Mouse (Mus musculus): Measurements from ENCODE around the gene Sept1. TPM values are rescaled to one million over a fixed set of nuclear protein-coding genes. Genes with fewer than 3 reads are reported as not detected.

Gene Sept1
- polyA plus RNA-seq (2016; fragmentation: Nextera tagmentation; extraction: Ambion mirVana) = 38.6 and 41.1 TPM in 2 replicates

DNA sequence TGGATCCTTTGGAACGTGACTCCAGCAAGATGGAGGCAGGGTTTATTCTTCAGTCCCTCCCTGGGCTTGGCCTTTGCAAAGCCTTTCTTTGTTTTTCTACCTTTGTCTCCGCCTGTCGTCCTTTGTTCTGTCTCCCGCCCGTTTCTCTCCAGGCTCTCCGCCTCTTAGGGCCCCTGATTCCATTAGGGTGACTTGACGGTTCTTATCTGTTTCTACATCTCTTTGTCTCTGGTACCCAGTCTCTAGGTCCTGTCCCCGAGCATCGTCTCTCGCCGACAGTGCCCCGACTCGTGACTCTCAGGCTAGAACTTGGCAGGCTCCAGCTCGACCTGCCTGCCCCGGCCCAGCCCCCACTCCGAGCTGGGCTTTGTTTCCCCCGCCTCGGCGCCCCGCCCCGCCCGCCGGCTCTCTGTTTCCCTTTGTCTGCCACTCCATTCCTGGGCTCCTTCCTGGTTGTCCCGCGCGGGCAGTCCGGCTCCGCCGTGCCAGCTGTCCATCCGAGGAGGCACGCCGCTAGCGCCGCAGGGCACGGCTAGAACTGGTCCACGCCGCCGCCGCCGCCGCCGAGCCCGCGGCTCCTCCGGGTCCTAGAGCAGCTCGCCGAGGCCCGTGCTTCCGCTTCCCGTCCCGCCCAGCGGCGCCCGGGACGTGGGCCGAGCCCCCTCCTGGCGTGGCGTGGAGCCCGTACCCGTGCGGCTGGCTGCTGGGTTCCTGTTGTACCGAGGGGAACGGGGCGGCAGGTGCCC is at the start of gene Sept1, which contains the start of gene Zfp553:
Gene Sept1, minus strand, starts transcription at position 509 of the 746 bp plus-strand sequence.
Gene Zfp553, plus strand, starts transcription at position 440 of the 746 bp plus-strand sequence.
- ATAC-seq (ENCODE audit: low FRiP score, low read depth) = peak; percentile 91
- Histone ChIP-seq H3K9ac (replicated peaks) (peak within 1 kb of the TSS; percentile 94), H3K4me3 (peak within 1 kb of the TSS; percentile 91), H3K4me2 (replicated peaks) (peak within 1 kb of the TSS; percentile 84), H3K27ac (replicated peaks) (peak within 1 kb of the TSS; percentile 100), H3K4me1 (peaks cover 31% of the 10 kb centered on the region), H3K36me3 (peaks cover 51% of the 10 kb centered on the region), H3K27me3 (no peaks in the 10 kb centered on the region), H3K9me3 (no peaks in the 10 kb centered on the region)
- WGBS = under 1% methylated on average over 64 of the region's 64 CpGs

DNA sequence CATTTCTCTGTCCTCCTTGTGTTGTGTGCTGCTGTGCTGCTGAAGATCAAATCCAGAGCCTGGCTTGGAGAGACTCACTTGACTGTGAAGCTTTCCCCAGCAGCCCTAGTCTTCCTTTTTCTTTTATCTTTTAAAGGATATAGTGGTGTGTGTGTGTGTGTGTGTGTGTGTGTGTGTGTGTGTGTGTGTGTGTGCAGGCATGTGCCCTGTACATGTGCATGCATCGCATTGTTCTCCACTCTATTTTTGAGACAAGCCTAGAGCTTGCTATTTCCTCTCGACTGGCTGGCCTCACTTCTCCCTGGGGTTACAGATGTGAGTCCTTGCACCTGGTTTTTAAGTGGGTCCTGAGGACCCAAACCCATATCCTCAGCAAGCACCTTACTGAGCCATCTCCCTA is 49.3 kb upstream of the Sept1 start:
- no peak for ATAC-seq (ENCODE audit: low FRiP score, low read depth)
- Histone ChIP-seq H3K4me1 (no peaks in the 10 kb centered on the region; the same call in 1 of the 2 replicates), H3K27me3 (no peaks in the 10 kb centered on the region), H3K9me3 (peaks cover 6% of the 10 kb centered on the region), H3K36me3 (no peaks in the 10 kb centered on the region), H3K27ac (replicated peaks) (no peak overlapping the region), H3K4me2 (replicated peaks) (no peak overlapping the region), H3K4me3 (no peak overlapping the region), H3K9ac (replicated peaks) (no peak overlapping the region)
- 84% methylated on average over 2 of the region's 2 CpGs for WGBS

DNA sequence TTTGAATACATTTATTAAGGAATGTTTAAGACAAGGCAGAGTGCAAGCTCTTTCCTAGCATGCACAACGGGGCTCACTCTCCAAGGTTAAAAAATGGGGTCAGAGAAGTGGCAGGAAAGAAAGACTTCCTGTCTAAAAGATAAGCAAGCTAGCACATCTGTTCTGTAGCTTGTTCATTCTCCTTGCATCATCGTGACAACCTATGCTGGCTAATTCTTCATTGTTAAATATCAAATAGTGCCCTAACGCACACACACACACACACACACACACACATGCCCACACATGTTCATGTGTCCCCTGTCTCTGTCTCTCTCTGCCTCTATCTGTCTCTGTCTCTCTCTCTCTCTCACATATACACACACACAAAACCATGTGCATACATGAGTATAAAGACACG is 48.2 kb upstream of the Sept1 start:
- 79% methylated on average over 4 of the region's 4 CpGs for WGBS
- H3K4me2 ChIP-seq (replicated peaks) = no peak overlapping the region
- H3K27me3 ChIP-seq = no peaks in the 10 kb centered on the region
- no peak overlapping the region for H3K4me3 ChIP-seq
- no peak overlapping the region for H3K9ac ChIP-seq (replicated peaks)
- no peak for ATAC-seq (ENCODE audit: low FRiP score, low read depth)
- H3K36me3 ChIP-seq = no peaks in the 10 kb centered on the region
- H3K27ac ChIP-seq (replicated peaks) = no peak overlapping the region
- no peaks in the 10 kb centered on the region for H3K9me3 ChIP-seq
- no peaks in the 10 kb centered on the region; the same call in 1 of the 2 replicates for H3K4me1 ChIP-seq

DNA sequence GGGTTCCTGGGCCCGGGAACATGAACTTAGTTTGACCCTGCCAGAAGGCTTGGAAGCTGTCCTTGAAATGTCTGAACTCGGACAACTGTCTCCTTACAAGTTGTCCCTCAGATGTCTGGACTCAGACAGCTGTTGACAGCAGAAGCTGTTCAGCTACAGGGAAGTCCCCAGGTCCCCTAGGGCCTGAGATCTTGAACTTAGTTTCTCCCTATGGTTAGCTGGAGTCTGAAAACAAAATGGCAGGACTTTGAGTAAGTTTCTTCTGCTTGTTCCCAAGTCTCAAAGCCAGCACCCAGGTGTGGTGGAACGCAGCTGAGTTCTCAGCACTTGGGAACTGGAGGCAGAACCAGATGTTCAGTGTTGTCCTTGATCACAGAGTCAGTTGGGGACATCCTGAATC is 47.2 kb upstream of the Sept1 start:
- no peaks in the 10 kb centered on the region for H3K36me3 ChIP-seq
- H3K4me2 ChIP-seq (replicated peaks) = no peak overlapping the region
- H3K27ac ChIP-seq (replicated peaks) = no peak overlapping the region
- H3K4me1 ChIP-seq = no peaks in the 10 kb centered on the region; the same call in 1 of the 2 replicates
- H3K9ac ChIP-seq (replicated peaks) = no peak overlapping the region
- H3K9me3 ChIP-seq = no peaks in the 10 kb centered on the region
- H3K27me3 ChIP-seq = no peaks in the 10 kb centered on the region
- ATAC-seq (ENCODE audit: low FRiP score, low read depth) = no peak
- 84% methylated on average over 3 of the region's 3 CpGs for WGBS
- H3K4me3 ChIP-seq = no peak overlapping the region

DNA sequence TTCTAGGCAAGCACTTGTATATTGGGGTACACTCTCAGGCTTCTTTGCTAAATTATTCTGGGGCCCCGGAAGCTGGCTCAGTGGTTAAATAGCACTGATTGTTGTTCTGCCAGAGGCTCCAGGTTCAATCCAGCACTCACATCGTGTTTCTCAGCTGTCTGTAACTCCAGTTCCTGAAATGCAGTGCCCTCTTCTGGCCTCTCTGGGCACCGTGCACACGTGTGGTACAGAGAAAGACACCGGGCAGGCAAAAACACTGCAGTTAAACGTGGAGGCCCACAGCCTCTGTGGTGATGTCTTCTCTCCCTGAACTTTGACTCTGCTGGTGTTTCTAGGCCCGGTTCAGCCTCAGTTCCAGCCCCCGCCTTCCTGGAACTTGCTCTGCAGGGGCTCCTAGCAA is 45.4 kb upstream of the Sept1 start:
- Histone ChIP-seq H3K9me3 (no peaks in the 10 kb centered on the region), H3K27ac (replicated peaks) (no peak overlapping the region), H3K4me3 (no peak overlapping the region), H3K4me1 (peaks cover 6% of the 10 kb centered on the region), H3K4me2 (replicated peaks) (no peak overlapping the region), H3K36me3 (no peaks in the 10 kb centered on the region), H3K9ac (replicated peaks) (0 out of 2 replicates have a peak overlapping the region, but pooled peaks have one; percentile 15), H3K27me3 (no peaks in the 10 kb centered on the region)
- no peak for ATAC-seq (ENCODE audit: low FRiP score, low read depth)
- WGBS = 26% methylated on average over 8 of the region's 8 CpGs

DNA sequence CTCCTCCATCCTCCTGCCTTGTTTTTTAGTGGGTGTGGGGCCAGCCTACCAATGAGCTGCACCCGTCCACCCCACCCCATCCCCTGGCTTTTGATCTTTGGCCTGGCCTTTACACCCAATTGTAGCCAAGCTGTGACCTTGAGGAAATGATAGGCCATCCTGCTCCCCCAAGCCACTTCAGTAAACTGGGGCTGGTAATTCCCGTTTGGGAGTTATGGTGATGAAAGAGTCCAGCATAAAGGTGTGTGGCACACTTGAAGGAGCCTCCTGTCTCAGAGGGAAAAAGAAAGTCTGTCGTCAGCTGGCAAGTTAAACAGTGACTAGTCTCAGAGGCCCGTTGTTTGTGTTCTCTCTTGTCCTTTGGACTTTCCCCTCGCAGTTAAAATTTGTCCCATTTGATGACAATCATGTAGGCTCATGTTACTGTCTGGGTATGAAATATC is 43.6 kb upstream of the Sept1 start:
- no peak overlapping the region for H3K4me3 ChIP-seq

DNA sequence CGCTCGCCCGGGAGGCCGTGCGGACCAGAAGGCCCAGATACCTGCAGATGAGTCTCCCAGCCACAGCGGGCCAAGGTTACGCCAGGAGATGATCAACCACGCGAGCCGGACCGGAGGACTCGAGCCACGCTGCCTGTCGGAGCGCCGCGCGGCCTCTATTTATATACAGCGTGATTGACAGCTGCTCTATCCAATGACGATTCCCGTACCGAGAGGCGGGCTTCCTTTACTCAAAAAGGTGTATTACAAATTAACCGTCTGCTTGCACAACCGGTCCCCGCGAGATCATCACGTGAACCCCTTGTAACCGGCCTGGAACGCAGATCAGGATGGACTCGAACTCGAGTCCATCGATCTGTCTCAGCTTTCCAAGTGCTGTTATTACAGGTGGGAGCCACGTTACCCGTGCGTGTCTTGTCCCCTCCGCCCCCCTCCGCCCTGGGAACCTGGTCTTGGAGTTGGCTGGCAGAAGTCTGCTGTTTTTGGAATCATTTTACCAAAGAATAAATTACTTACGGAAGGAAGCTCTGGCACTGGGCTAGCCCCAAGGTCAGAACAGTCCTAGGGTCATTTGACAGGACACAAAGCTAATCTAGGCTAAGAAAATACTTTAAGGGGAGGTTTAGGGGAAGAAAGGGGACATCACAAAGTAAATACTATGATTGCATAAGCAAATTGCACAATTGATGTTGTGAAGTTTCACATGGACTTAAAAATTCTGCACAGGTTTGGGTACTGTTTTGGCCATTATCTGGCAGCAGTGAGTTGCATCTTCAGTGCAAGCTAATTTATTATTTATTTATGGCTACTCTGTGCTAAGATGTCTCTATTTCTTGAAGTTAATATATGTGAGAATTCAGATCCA is 41.2 kb upstream of the Sept1 start, which contains the start of gene Sephs2:
Gene Sephs2, minus strand, starts transcription at position 131 of the 865 bp plus-strand sequence.
- peak within 1 kb of the TSS; percentile 87 for H3K9ac ChIP-seq (replicated peaks)
- WGBS = 4% methylated on average over 39 of the region's 39 CpGs
- H3K4me1 ChIP-seq = peaks cover 17% of the 10 kb centered on the region
- H3K9me3 ChIP-seq = no peaks in the 10 kb centered on the region
- peak within 1 kb of the TSS; percentile 85 for H3K27ac ChIP-seq (replicated peaks)
- no peaks in the 10 kb centered on the region for H3K27me3 ChIP-seq
- peaks cover 13% of the 10 kb centered on the region; the same call in 1 of the 2 replicates for H3K36me3 ChIP-seq
- peak within 1 kb of the TSS; percentile 94 for H3K4me2 ChIP-seq (replicated peaks)
- ATAC-seq (ENCODE audit: low FRiP score, low read depth) = peak; percentile 85
- peak within 1 kb of the TSS; percentile 84 for H3K4me3 ChIP-seq

More for the DNA sequence above, 43.6 kb upstream of the Sept1 start:
- H3K9me3 ChIP-seq = no peaks in the 10 kb centered on the region
- WGBS = 81% methylated on average over 5 of the region's 5 CpGs
- ATAC-seq (ENCODE audit: low FRiP score, low read depth) = no peak
- 0 out of 2 replicates have a peak, but pooled peaks cover 3% of the 10 kb centered on the region for H3K36me3 ChIP-seq
- H3K27me3 ChIP-seq = no peaks in the 10 kb centered on the region
- no peak overlapping the region for H3K9ac ChIP-seq (replicated peaks)
- no peak overlapping the region for H3K4me2 ChIP-seq (replicated peaks)
- H3K27ac ChIP-seq (replicated peaks) = no peak overlapping the region
- H3K4me1 ChIP-seq = peaks cover 17% of the 10 kb centered on the region

DNA sequence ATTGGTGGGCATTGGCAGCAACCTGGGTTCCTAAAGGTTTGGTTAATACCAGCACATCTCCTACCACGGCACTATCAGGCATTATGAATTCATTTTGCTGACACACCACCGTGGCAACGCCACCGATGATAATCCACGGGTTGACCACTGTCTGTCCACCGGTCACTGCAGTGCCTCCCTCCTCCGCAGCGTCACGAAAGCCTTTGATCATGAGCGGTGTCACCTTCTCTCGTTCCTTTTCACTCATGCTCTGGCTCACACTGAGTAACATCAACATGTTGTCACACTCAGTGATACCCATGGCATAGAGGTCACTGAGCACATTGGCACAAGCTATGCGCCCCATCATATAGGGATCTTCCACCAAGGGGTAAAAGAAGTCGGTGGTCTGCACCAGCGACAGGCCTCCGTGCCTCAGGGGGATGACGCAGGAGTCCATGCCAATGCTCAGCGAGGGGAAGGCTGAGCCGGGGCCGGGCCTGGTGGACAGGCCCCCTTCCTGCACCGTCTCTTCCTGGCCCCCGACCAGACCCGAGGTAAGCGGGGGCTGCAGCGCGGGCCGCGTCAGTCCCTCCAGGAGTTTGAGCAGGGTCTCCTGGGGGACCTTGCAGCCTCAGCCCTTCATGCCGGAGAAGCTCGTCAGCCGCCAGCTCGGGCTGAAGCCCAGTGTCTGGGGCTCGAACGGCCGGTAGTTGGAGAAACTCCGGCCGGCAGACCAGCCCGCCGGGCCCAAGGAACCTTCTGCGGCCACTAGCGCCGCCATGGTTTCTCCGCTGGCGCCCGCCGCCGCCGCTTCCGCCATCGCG is 40.4 kb upstream of the Sept1 start:
- H3K9me3 ChIP-seq = 0 out of 2 replicates have a peak, but pooled peaks cover 5% of the 10 kb centered on the region
- H3K4me3 ChIP-seq = peak overlapping the region; percentile 84
- no peaks in the 10 kb centered on the region for H3K27me3 ChIP-seq
- H3K9ac ChIP-seq (replicated peaks) = peak overlapping the region; percentile 87
- H3K27ac ChIP-seq (replicated peaks) = peak overlapping the region; percentile 85
- WGBS = 15% methylated on average over 50 of the region's 50 CpGs
- peak overlapping the region; percentile 94 for H3K4me2 ChIP-seq (replicated peaks)
- H3K4me1 ChIP-seq = peaks cover 17% of the 10 kb centered on the region
- ATAC-seq (ENCODE audit: low FRiP score, low read depth) = peak; percentile 76
- peaks cover 16% of the 10 kb centered on the region for H3K36me3 ChIP-seq

DNA sequence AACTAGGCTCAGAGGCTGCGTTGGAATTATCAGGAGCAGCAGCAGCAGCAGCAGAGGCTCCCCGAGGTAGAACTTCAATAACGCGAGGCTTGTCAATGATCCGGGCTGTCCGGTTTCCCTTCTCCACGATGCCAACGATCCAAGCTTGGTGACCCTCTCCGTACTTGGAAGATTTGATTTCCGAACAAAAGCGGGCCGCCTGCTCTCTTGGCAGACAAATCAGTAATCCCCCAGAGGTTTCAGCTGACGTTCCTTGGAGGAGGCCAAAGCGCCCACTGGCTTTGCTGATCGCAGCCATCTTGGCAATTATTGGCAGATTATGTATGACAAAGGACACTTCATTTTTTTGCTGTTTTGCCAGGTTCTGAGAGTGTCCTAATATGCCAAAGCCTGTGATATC is 39.6 kb upstream of the Sept1 start:
- no peak overlapping the region for H3K9ac ChIP-seq (replicated peaks)
- H3K4me2 ChIP-seq (replicated peaks) = peak overlapping the region; percentile 94
- H3K36me3 ChIP-seq = peaks cover 16% of the 10 kb centered on the region
- H3K27me3 ChIP-seq = no peaks in the 10 kb centered on the region
- ATAC-seq (ENCODE audit: low FRiP score, low read depth) = no peak
- peaks cover 17% of the 10 kb centered on the region for H3K4me1 ChIP-seq
- H3K9me3 ChIP-seq = 0 out of 2 replicates have a peak, but pooled peaks cover 5% of the 10 kb centered on the region
- WGBS = 97% methylated on average over 15 of the region's 15 CpGs
- peak overlapping the region; percentile 84; the same call in 1 of the 2 replicates for H3K4me3 ChIP-seq
- H3K27ac ChIP-seq (replicated peaks) = no peak overlapping the region

DNA sequence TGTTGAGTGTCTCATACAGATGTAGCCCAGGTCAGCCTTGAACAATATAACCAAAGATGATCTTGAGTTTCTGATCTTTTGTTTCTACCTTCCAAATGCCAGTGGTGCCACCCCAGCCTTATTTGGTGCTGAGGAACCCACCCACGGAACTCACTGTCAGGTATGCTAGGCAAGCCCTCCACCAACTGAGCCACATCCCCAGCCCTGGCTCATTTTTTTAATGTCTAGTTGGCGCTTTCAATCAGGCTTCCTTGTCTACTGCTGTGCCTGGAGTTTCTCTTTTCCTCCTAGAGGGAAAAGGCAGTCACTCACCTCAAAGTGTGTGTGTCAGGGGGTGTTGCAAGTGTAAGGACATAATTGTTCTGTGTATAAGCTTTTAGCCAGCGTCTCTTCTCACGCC is 38.2 kb upstream of the Sept1 start:
- Histone ChIP-seq H3K4me1 (peaks cover 17% of the 10 kb centered on the region), H3K4me3 (no peak overlapping the region), H3K9me3 (0 out of 2 replicates have a peak, but pooled peaks cover 5% of the 10 kb centered on the region), H3K36me3 (peaks cover 16% of the 10 kb centered on the region), H3K4me2 (replicated peaks) (no peak overlapping the region), H3K27me3 (no peaks in the 10 kb centered on the region), H3K27ac (replicated peaks) (no peak overlapping the region), H3K9ac (replicated peaks) (no peak overlapping the region)
- 94% methylated on average over 4 of the region's 4 CpGs for WGBS
- ATAC-seq (ENCODE audit: low FRiP score, low read depth) = no peak

DNA sequence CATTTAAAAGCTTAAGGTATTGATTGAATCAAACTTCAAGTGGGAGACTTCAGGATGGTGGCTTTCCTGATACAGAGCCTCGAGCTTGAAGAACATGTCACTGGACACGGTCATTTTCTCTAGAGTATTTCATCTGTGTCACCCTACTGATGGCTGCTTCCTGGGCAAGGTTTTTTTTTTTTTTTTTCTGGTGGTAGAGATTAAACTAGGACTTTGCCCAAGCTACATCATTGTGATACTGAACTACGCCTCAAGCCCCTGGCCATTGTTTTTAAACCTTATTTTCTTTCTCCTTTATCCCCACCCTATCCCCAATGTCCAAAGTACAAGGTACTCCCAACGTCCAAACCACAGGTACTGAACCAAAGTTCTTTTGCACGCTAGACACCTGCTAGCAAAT is 37.7 kb upstream of the Sept1 start:
- Histone ChIP-seq H3K36me3 (peaks cover 16% of the 10 kb centered on the region), H3K27me3 (no peaks in the 10 kb centered on the region), H3K4me2 (replicated peaks) (no peak overlapping the region), H3K27ac (replicated peaks) (no peak overlapping the region), H3K9me3 (0 out of 2 replicates have a peak, but pooled peaks cover 5% of the 10 kb centered on the region), H3K9ac (replicated peaks) (no peak overlapping the region), H3K4me1 (peaks cover 17% of the 10 kb centered on the region), H3K4me3 (no peak overlapping the region)
- ATAC-seq (ENCODE audit: low FRiP score, low read depth) = no peak
- WGBS = 97% methylated on average over 5 of the region's 5 CpGs
